Mouse (Mus musculus) frontal cortex, postnatal 36 days (tissue): ENCODE data around the gene Ppp6r2.

Source experiments
- DNase-seq, 2 experiments: peaks; one replicate each; pipeline ENCODE4 v3.0.0; 2022; ENCODE audit warnings: low spot score in 2 of 2

Ppp6r2 gene

GRCm38 (mm10) chr15:89309962-89310498, 98.7 kb downstream of the Ppp6r2 start:
- DNase-seq: peak; percentile 70 to 71

GRCm38 (mm10) chr15:89313359-89313758, 102.0 kb downstream of the Ppp6r2 start:
- DNase-seq: no peak

DNA sequence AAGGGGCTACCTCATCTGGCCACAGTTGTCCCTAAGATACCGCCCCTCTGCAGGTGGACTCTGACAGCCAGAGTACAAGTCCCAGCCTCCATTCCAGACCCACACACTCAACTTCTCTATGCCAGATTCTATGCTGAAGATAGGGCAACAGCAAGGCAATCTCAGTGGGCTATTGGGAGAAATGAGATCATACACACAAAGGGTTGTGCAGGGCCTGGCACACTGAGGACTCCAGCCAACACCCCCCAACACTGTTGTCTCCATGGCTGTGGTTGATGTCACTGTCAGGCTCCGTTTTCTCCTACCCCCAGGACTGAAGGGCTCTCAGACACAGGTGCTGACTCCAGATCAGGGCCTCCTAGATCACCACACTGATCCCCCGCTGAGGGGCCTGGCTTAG, 102.8 kb downstream of the Ppp6r2 start:
- DNase-seq: peak in 1 of 2 experiments; percentile 26

DNA sequence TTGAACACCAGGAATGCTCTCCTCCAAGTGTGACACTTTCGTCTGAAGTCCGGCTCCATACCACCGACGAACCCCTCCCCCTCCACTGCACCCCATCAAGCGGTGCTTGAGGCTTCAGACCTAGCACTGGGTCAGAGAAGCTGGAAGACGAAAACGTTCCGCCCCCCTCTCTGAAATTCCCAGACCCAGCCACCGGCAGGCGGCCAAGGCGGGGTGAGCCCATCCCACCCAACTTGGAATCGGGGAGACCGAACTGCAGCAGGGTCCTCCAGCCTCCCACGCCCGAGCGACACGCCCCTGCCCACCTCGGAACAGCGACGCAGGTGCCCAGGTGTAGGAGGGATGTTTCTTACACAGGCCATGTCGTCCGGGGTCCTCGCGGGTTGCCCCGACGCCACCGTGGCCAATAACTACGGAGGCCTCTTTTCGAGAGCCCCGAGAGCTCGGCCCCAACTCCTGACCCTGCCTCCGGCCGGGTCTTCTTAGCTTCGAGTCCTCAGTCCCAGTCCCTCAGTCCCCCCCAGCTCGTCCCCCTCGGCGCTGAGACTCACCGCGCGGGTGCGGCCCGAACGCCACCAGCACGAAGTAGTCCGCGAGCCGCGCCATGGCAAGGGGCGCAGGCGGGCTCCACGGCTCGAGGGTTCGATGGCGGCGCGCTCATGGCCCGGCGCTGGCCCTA, 103.3 kb downstream of the Ppp6r2 start:
- no peak for DNase-seq

DNA sequence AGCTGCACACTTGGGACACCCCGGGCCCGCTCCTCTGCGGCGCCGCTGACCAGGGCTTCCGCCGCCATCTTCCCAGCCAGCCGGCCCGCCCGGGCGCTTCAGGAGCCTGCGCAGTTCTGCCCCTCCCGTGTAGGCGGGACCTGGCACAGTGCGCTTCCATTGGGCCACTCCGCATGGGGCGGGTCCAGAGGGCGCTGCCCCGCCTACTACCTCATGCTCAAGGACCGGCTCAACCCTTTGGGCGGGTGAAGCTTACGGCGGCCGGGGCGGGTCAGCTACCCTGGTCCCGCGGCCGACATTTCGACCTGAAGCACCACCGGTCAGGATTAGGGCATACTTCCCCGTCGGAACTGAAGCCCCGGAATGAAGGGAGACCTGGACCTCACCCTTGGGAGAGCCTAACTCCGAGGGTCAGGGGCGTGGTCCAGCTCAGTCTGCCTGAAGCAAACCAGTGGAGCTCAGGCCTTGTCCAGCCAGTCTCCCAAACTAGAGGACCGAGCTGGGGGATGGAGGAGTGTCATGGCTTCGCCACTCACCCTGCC, 103.9 kb downstream of the Ppp6r2 start, which contains the start of gene Sbf1:
Gene Sbf1, minus strand, starts transcription at position 122 of the 542 bp plus-strand sequence.
- peak; percentile 94 to 98 for DNase-seq

GRCm38 (mm10) chr15:89316146-89316545, 104.8 kb downstream of the Ppp6r2 start:
- no peak for DNase-seq

- no peak for DNase-seq
Measured at GRCm38 (mm10) chr15:89321264-89321663, 109.9 kb downstream of the Ppp6r2 start.

- no peak for DNase-seq
Measured at GRCm38 (mm10) chr15:89322670-89323522, 111.5 kb downstream of the Ppp6r2 start, which contains the start of gene Adm2. TSS of gene Adm2 (plus strand) at chr15:89322720.

DNA sequence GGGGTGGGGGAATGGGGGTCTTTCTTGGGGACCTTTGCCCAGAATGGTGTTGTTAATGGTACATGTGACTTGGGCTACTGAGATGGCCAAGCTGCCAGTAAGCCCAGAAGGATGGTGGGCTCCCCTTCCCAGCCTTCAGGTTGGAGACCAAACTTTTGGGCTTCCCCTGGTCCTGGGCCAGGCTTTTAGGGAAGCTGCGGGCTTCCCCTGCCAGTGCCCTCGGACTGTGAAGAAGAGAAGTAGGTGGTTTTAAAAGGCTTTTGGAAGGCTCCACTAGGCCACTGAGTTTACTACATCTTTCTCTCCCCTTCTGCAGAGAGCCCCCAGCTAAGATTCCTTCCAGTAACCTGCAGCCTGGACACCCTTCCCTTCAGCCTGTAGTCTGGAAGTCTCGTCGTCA, 112.3 kb downstream of the Ppp6r2 start:
- DNase-seq: no peak

- no peak for DNase-seq
Measured at GRCm38 (mm10) chr15:89326441-89326840, 115.1 kb downstream of the Ppp6r2 start.

DNA sequence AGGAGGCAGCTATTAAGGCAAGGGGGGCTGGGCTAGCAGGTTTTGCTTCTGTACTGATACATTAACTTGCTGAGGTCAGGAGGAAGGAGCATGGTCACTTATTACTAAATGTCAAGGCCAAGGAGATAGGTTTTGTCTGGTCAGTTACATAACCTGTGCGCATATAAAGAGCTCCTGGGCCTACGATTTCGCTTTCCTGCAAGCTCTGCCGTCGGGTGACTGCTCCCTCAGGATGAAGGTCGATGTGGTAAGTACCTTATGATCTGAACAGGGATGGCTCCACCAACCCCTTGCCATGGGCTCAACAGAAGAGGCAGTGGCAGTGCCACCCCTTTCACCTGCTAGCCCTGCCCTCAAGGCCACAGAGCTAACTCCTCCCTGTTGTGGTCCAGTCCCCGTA, 122.9 kb downstream of the Ppp6r2 start, which contains the start of gene Miox:
Gene Miox, plus strand, starts transcription at position 128 of the 400 bp plus-strand sequence.
- DNase-seq: no peak

DNA sequence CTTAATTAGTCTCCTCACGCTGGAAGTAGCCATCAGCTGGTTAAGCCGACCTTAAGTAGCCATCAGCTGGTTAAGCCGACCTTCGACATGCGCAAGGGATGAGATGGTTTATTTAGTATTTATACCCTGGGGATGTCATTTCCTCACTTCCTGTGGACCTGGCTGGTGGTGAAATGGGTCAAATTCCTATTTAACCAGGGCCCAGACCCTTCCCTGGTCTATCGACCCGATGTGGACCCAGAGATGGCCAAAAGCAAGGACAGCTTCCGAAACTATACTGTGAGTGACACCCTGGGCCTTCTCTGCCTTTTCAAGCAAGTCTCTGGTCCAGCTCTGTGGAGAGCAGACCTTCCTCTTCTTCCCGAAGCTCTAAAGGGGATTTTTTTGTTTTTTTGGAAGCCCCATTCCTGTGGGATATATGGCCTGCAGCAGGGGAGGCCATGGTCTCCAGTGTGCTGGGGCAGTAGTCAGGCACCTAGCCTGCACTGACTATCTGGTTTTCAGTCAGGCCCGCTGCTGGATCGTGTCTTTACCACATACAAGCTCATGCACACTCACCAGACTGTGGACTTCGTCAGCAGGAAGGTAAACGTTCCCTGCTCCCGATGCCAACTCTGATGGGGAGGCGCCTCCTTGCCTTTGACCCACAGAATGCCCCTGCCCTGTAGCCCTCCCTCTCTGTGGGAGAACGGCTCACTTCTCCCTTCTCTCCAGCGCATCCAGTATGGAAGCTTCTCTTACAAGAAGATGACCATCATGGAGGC, 123.6 kb downstream of the Ppp6r2 start:
- no peak for DNase-seq

- no peak for DNase-seq
Measured at GRCm38 (mm10) chr15:89336422-89336821, 125.1 kb downstream of the Ppp6r2 start.
